Mouse (Mus musculus): ENCODE data around the gene Psmc6.
A peak's percentile ranks its signal among the peaks of the same experiment; 100 is the strongest.

Gene Psmc6

GRCm38 (mm10) chr14:45350931-45351859, 21.6 kb downstream of the Psmc6 start, which contains the start of gene Styx:
Gene Styx, plus strand, starts transcription at chr14:45351093.
- peak; percentile 96 for ATAC-seq (ENCODE audit: low TSS enrichment)

GRCm38 (mm10) chr14:45364211-45365195, 34.9 kb downstream of the Psmc6 start:
- ATAC-seq (ENCODE audit: low TSS enrichment) = 0 out of 2 replicates have a peak, but pooled peaks have one; percentile 50

DNA sequence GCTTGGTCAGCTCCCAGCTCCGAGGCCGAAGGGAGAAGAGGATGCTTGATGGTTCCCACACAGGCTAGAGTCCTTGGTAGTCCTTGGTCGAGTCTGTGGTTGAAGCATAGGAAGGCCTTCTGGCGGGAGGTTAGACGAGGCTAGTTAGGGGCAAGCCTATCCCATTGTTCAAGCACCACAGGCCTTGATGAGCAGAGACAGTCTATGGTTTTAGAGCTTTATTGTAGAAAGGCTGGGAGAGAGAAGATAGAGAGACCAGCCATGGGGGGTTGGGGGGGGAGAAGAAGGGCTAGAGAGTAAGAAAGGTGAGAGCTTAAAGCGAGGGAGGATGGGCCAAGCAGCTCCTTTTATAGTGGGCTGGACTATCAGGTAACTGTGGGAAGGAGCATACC, 35.6 kb downstream of the Psmc6 start:
- ATAC-seq (ENCODE audit: low TSS enrichment) = no peak

GRCm38 (mm10) chr14:45378771-45379170, 49.2 kb downstream of the Psmc6 start:
- no peak for ATAC-seq (ENCODE audit: low TSS enrichment)

DNA sequence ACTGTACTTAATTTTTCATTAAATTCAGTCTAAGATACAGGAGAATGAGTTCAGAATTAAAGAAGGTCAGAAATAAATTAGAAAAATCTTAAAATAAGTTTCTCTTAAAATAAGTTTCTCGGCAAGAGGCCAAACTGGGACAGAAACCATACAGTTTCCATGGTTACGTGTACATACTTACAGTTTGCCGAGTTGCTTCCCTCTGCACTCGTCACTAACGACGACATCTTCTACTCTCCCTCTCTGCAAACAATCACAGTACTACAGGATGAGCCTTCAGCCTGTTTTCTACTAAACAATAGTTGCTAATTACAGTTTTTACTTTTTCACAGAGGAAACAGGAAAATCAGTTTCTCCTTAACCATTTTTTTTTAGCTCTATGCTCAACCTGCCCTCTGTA, 51.2 kb downstream of the Psmc6 start:
- peak; percentile 70 for ATAC-seq (ENCODE audit: low TSS enrichment)

- no peak for ATAC-seq (ENCODE audit: low TSS enrichment)
These were observed 53.3 kb downstream of the Psmc6 start for GRCm38 (mm10) chr14:45382912-45383311.

DNA sequence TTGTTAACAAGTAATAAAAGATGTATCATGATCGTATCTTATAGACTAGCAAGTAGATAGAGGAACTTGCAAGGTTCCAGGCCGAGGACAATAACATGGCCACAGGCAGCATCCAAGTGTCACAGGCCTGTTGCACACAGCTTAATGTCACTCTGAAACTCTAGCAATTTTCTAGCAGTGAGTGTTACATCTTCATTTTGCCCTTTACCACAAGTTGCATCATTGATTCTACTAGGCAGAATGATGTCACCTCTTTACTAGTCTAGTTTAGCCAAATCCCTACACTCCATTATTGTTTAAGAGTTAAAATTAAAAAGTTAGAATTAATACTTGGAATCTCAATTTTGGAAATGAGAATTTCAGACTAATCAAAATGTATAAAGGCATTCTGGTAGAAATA, 56.0 kb downstream of the Psmc6 start:
- ATAC-seq (ENCODE audit: low TSS enrichment) = no peak

GRCm38 (mm10) chr14:45387480-45387879, 57.9 kb downstream of the Psmc6 start:
- no peak for ATAC-seq (ENCODE audit: low TSS enrichment)

- peak; percentile 94 for ATAC-seq (ENCODE audit: low TSS enrichment)
These were observed 59.0 kb downstream of the Psmc6 start for GRCm38 (mm10) chr14:45388345-45389181.

DNA sequence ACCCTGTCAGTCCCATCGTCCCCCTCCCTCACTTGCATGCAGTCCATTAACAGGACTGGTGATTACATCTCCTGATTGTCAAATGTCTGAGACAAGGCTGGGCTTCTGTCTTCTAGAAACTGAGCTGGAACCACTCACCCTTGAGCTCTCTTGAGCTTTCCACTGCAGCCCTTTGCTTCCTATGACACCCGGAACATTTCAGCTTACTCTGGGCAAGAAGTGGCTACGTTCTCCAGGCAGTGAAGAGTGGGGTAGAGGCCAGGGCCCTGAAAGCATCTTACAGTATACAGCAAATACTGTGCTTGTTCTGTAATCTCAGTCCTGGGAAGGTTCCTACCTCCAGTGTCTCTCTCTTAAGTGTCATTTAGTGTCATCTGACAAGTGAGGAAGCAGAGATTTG, 59.6 kb downstream of the Psmc6 start:
- peak; percentile 51 for ATAC-seq (ENCODE audit: low TSS enrichment)
